Mouse (Mus musculus) heart, adult 2 months (tissue): ENCODE results near the gene Setmar. TPM values are rescaled to one million over a fixed set of nuclear protein-coding genes. Genes with fewer than 3 reads are reported as not detected.
A peak's percentile ranks its signal among the peaks of the same experiment; 100 is the strongest.

Experiments
- DNase-seq, 2 experiments: peaks; one replicate each; pipeline ENCODE4 v3.0.0; 2021
- H3K27ac ChIP-seq: fragments of 200-600 bp; 2 replicates; pipeline ENCODE4 v1.8.1; 2022
- H3K27me3 ChIP-seq: fragments of 200-500 bp; 2 replicates; pipeline ENCODE4 v1.6.1; 2012; ENCODE audit warnings: mild to moderate bottlenecking, low read length, inconsistent platforms, mixed read lengths; ENCODE audit not compliant: control insufficient read depth, insufficient read depth
- H3K36me3 ChIP-seq: fragments of 200-500 bp; 2 replicates; pipeline ENCODE4 v1.6.1; 2012; ENCODE audit warnings: low read length, inconsistent platforms; ENCODE audit not compliant: control insufficient read depth, insufficient read depth
- H3K4me1 ChIP-seq: fragments of 200-500 bp; 2 replicates; pipeline ENCODE4 v1.6.1; 2011; ENCODE audit warnings: low read length; ENCODE audit not compliant: control insufficient read depth, insufficient read depth
- H3K4me3 ChIP-seq: fragments of 200-600 bp; 2 replicates; pipeline ENCODE4 v1.8.1; 2022
- H3K79me2 ChIP-seq: fragments of 200-500 bp; replicated peaks from 2 replicates; pipeline ENCODE4 v1.6.1; 2012; ENCODE audit warnings: mild to moderate bottlenecking, inconsistent platforms, low read length, moderate library complexity, mixed read lengths; ENCODE audit not compliant: control insufficient read depth, insufficient read depth
- H3K9ac ChIP-seq: fragments of 200-500 bp; 2 replicates; pipeline ENCODE4 v1.6.1; 2012; ENCODE audit warnings: low read depth, mild to moderate bottlenecking, control low read depth, inconsistent platforms, low read length, mixed read lengths
- CTCF ChIP-seq: fragments of 200-600 bp; IDR thresholded peaks from 2 replicates; pipeline ENCODE4 v1.8.1; 2022; ENCODE audit warnings: antibody characterized with exemption, mild to moderate bottlenecking, moderate library complexity
- EP300 ChIP-seq: fragments of 200-500 bp; IDR thresholded peaks from 2 replicates; pipeline ENCODE4 v1.6.1; 2011; ENCODE audit warnings: low read depth, low read length, control low read depth; ENCODE audit not compliant: insufficient read depth
- POLR2A ChIP-seq: fragments of 200-500 bp; IDR thresholded peaks from 2 replicates; pipeline ENCODE4 v1.6.1; 2011; ENCODE audit warnings: mild to moderate bottlenecking, low read depth, low read length, control low read depth; ENCODE audit not compliant: insufficient read depth
- WGBS: fragments of 180-500 bp; shearing (Covaris S2); methylation state at CpG from one replicate; pipeline ENCODE4 v1.1.7; 2018; 5-methylcytosine and 5-hydroxymethylcytosine counted together
- intact Hi-C: fragments of 180-260 bp; cut with DNase I; formaldehyde crosslinking; loops from one replicate; pipeline ENCODE4 v1.15.1; 2025
- polyA plus RNA-seq: library from polyadenylated mRNA; depleted of rRNA; stranded (reverse); fragments of >200 nt; gene quantifications from 2 replicates; pipeline ENCODE4 v1.2.3, GENCODE M21; 2012
- total RNA-seq, 2 experiments: library from RNA; stranded (reverse); gene quantifications; 2 replicates each; pipeline ENCODE4 v1.2.3; 2021

The Setmar gene
- total and polyA plus RNA-seq, 3 experiments = 1.6 to 3.8 (median 3.2) TPM

GRCm38 (mm10) chr6:108075857-108076256 is 11.0 kb downstream of the Setmar start:
- WGBS = 91% methylated on average over 7 of the region's 7 CpGs
- Histone ChIP-seq H3K79me2 (no peaks in the 10 kb centered on the region), H3K36me3 (no peaks in the 10 kb centered on the region), H3K27me3 (no peaks in the 10 kb centered on the region), H3K27ac (no peak overlapping the region), H3K9ac (no peak overlapping the region), H3K4me1 (no peaks in the 10 kb centered on the region), H3K4me3 (no peak overlapping the region)
- DNase-seq = no peak
- intact Hi-C loops = no loop called here
- TF ChIP-seq POLR2A (no peak), CTCF (no peak), EP300 (no peak)

- Histone ChIP-seq H3K4me1 (no peaks in the 10 kb centered on the region), H3K9ac (no peak overlapping the region), H3K27me3 (no peaks in the 10 kb centered on the region), H3K4me3 (no peak overlapping the region), H3K27ac (no peak overlapping the region), H3K36me3 (no peaks in the 10 kb centered on the region), H3K79me2 (no peaks in the 10 kb centered on the region)
- no peak for DNase-seq
- WGBS = 78% methylated on average over 1 of the region's 1 CpGs
- intact Hi-C loops = loop anchor here (10.0 kb wide), 1 partner anchor 644 kb away; no protein-coding TSS in a partner anchor
- TF ChIP-seq EP300 = no peak
- TF ChIP-seq POLR2A = no peak
- TF ChIP-seq CTCF = no peak
These were observed 26.5 kb downstream of the Setmar start for GRCm38 (mm10) chr6:108091296-108091695.

- Histone ChIP-seq H3K36me3 (no peaks in the 10 kb centered on the region), H3K9ac (no peak overlapping the region), H3K27me3 (no peaks in the 10 kb centered on the region), H3K4me1 (no peaks in the 10 kb centered on the region), H3K27ac (no peak overlapping the region), H3K79me2 (no peaks in the 10 kb centered on the region), H3K4me3 (no peak overlapping the region)
- intact Hi-C loops = loop anchor here (10.0 kb wide), 1 partner anchor 642 kb away; no protein-coding TSS in a partner anchor
- TF ChIP-seq POLR2A (no peak), EP300 (no peak), CTCF (no peak)
- 76% methylated on average over 3 of the region's 3 CpGs for WGBS
- no peak for DNase-seq
These were observed 27.8 kb downstream of the Setmar start for GRCm38 (mm10) chr6:108092646-108093045.

- Histone ChIP-seq H3K36me3 (no peaks in the 10 kb centered on the region), H3K4me3 (no peak overlapping the region), H3K79me2 (no peaks in the 10 kb centered on the region), H3K4me1 (no peaks in the 10 kb centered on the region; the same call in 1 of the 2 replicates), H3K27ac (no peak overlapping the region), H3K9ac (no peak overlapping the region), H3K27me3 (no peaks in the 10 kb centered on the region)
- intact Hi-C loops = loop anchor here (10.0 kb wide), 1 partner anchor 641 kb away; no protein-coding TSS in a partner anchor
- WGBS = 75% methylated on average over 3 of the region's 3 CpGs
- no peak for DNase-seq
- TF ChIP-seq CTCF (no peak), EP300 (no peak), POLR2A (no peak)
These were observed 28.6 kb downstream of the Setmar start for GRCm38 (mm10) chr6:108093449-108093848.

GRCm38 (mm10) chr6:108095445-108095844 is 30.6 kb downstream of the Setmar start:
- Histone ChIP-seq H3K36me3 (peaks cover 2% of the 10 kb centered on the region), H3K27me3 (no peaks in the 10 kb centered on the region), H3K4me1 (peaks cover 1% of the 10 kb centered on the region; the same call in 1 of the 2 replicates), H3K79me2 (no peaks in the 10 kb centered on the region), H3K4me3 (no peak overlapping the region), H3K27ac (no peak overlapping the region), H3K9ac (no peak overlapping the region)
- WGBS = 89% methylated on average over 5 of the region's 5 CpGs
- no peak for DNase-seq
- intact Hi-C loops = loop anchor here (5.0 to 10.0 kb wide), 2 partner anchors 567 to 639 kb away; partner anchors contain the start of gene Bhlhe40
- TF ChIP-seq POLR2A (no peak), EP300 (no peak), CTCF (no peak)

GRCm38 (mm10) chr6:108098171-108098845 is 33.5 kb downstream of the Setmar start:
- H3K79me2 ChIP-seq = no peaks in the 10 kb centered on the region
- H3K4me1 ChIP-seq = peaks cover 1% of the 10 kb centered on the region; the same call in 1 of the 2 replicates
- H3K4me3 ChIP-seq = no peak overlapping the region
- peak; percentile 89 for TF ChIP-seq CTCF
- TF ChIP-seq POLR2A = no peak
- 0 out of 2 replicates have a peak, but pooled peaks have one; percentile 54 for TF ChIP-seq EP300
- peak; percentile 57 to 72 for DNase-seq
- peaks cover 4% of the 10 kb centered on the region for H3K36me3 ChIP-seq
- WGBS = 6% methylated on average over 9 of the region's 9 CpGs
- H3K9ac ChIP-seq = peak overlapping the region; percentile 30; the same call in 1 of the 2 replicates
- no peaks in the 10 kb centered on the region for H3K27me3 ChIP-seq
- intact Hi-C loops = loop anchor here (1.0 to 10.0 kb wide), 4 partner anchors 246 to 636 kb away; partner anchors contain the start of gene Bhlhe40
- peak overlapping the region; percentile 16; the same call in 1 of the 2 replicates for H3K27ac ChIP-seq
